Mouse (Mus musculus) CD4-positive naive resting alpha-beta T cell, adult 76 days (primary cell): ENCODE measurements around the gene Mmrn2. TPM values are rescaled to one million over a fixed set of nuclear protein-coding genes. Genes with fewer than 3 reads are reported as not detected.

Experiments used
- total RNA-seq: library from RNA; stranded (reverse); gene quantifications from one replicate; pipeline ENCODE4 v1.2.4, GENCODE M21; 2023

Gene Mmrn2
- total RNA-seq: 0.44 TPM

DNA sequence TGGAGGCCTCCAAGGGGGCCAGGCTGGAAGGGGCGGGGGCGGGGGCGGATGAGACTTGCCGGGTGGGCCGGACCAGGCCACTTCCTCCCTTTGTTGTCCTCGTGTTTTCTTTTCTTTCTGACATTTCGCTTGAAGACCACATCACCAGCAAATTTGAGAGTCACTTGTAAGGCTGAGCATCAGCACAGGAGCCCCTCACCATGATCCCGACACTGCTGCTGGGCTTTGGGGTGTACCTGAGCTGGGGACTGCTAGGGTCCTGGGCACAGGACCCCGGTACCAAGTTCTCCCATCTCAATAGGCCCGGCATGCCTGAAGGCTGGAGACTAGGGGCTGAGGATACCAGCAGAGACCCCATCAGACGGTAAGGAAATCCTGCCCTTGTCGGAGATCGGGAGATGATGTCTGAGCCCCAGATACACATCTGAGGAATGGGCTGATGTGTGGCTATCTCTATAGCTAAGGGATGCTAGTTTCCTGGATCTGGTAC, at the start of gene Mmrn2:
Gene Mmrn2, plus strand, starts transcription at position 51 of the 490 bp plus-strand sequence.

DNA sequence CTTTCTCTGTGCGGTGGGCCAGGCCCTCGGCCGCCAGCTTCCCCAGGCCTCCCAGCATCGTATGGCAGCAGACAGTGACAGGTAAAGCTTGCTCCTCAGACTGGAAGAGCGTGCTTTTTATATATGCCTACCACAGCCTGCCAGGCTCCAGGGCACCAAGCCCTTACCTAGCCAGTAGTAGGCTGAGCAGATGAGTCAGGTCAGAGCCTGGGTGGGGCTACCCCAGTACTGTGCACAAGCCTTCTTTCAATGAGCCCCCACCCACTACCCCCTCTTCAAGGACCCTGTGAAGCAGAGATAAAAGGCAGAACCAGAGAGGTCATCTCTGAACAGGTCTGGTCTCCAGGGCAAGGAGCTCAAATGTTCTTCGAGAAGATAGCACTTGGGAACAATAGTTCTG, 20.0 kb upstream of the Mmrn2 start, which contains the start of gene Fam25c:
Gene Fam25c, minus strand, starts transcription at position 133 of the 400 bp plus-strand sequence.

DNA sequence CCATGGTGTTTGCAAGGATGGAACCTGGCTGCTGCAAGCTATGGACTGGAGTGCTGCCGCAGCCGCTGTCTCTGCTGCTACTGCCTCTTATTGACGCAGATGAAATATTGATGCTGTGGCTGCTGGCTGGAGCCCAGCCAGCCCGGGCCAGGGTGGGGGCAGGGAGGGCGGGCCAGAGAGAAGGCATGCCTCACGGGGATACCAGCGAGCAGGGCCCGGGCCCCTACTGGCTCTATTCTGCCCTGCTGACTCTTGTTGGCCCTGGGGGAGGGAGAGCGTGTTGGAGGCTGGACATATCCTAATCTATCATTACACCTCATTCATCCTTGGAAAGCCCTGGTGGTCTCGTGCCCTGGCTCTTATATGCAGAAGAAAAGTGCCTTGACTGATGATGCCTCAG, 688 bp upstream of the Mmrn2 start, which contains the start of gene Sncg:
Gene Sncg, minus strand, starts transcription at position 213 of the 400 bp plus-strand sequence.

Other genes with a start within 250 kb of the Mmrn2 start
- not detected for gene Npy4r, start 223.0 kb upstream of the Mmrn2 start, total RNA-seq
- gene Gprin2, start 173.8 kb upstream of the Mmrn2 start, total RNA-seq: 0.09 TPM
- gene Syt15, start 155.9 kb upstream of the Mmrn2 start, total RNA-seq: not detected
- 20.6 TPM for gene Shld2, start 65.0 kb upstream of the Mmrn2 start, total RNA-seq
- gene Glud1, start 64.7 kb upstream of the Mmrn2 start, total RNA-seq: 153 TPM
- gene Fam25c, start 20.0 kb upstream of the Mmrn2 start, total RNA-seq: not detected
- gene Sncg, start 676 bp upstream of the Mmrn2 start, total RNA-seq: not detected
- 1.9 TPM for gene Bmpr1a, start 127.9 kb downstream of the Mmrn2 start, total RNA-seq
- gene 9230112D13Rik, start 147.3 kb downstream of the Mmrn2 start, total RNA-seq: not detected
- gene Ldb3, start 213.2 kb downstream of the Mmrn2 start, total RNA-seq: not detected
- gene Opn4, start 224.7 kb downstream of the Mmrn2 start, total RNA-seq: not detected